Mouse (Mus musculus) forebrain, postnatal 0 days (tissue): ENCODE measurements at regions not wholly inside any gene's neighbourhood (a gene's known extent, or its start where the extent isn't known, plus 50 kb on each side); places are given as distances from the start of the nearest gene placed in this dataset.

Experiments used
- ATAC-seq: fragments of 200-750 bp; cut with Nextera tagmentation; 2 replicates; pipeline ENCODE4 v1.8.0; 2017; ENCODE audit warnings: mild to moderate bottlenecking, moderate library complexity
- DNase-seq: peaks from one replicate; pipeline ENCODE4 v3.0.0-alpha.2; 2015
- H3K27ac ChIP-seq: fragments of 300-500 bp; sonication (generic); 2 replicates; pipeline ENCODE4 v1.5.1; 2014; ENCODE audit warnings: low read depth, mild to moderate bottlenecking, antibody characterized with exemption, low read length, moderate library complexity, mixed read lengths
- H3K27me3 ChIP-seq: fragments of 300-500 bp; sonication (generic); 2 replicates; pipeline ENCODE4 v1.6.1; 2014; ENCODE audit warnings: mild to moderate bottlenecking, low read length, mixed read lengths; ENCODE audit not compliant: insufficient read depth
- H3K36me3 ChIP-seq: fragments of 300-500 bp; sonication (generic); 2 replicates; pipeline ENCODE4 v1.6.1; 2014; ENCODE audit warnings: mild to moderate bottlenecking, moderate library complexity; ENCODE audit not compliant: insufficient read depth
- H3K4me1 ChIP-seq: fragments of 300-500 bp; sonication (generic); 2 replicates; pipeline ENCODE4 v1.6.1; 2014; ENCODE audit warnings: antibody characterized with exemption; ENCODE audit not compliant: insufficient read depth
- H3K4me2 ChIP-seq: fragments of 300-500 bp; sonication (generic); 2 replicates; pipeline ENCODE4 v1.6.1; 2014; ENCODE audit warnings: low read depth, mild to moderate bottlenecking, moderate library complexity
- H3K4me3 ChIP-seq: fragments of 300-500 bp; sonication (generic); 2 replicates; pipeline ENCODE4 v1.5.1; 2014; ENCODE audit warnings: low read depth, low read length, mixed read lengths
- H3K9ac ChIP-seq: fragments of 300-500 bp; sonication (generic); 2 replicates; pipeline ENCODE4 v1.6.1; 2014; ENCODE audit warnings: mild to moderate bottlenecking
- H3K9me3 ChIP-seq: fragments of 300-500 bp; sonication (generic); 2 replicates; pipeline ENCODE4 v1.6.1; 2016; ENCODE audit warnings: low read length
- CTCF ChIP-seq: sonication (generic); IDR thresholded peaks from 2 replicates; pipeline ENCODE4 v1.5.1; 2016; ENCODE audit warnings: antibody characterized with exemption, control low read depth, low read depth
- WGBS: fragments of 180-500 bp; shearing (Covaris S2); extraction: QIAGEN DNeasy Blood & Tissue Kit; methylation state at CpG from one replicate; pipeline ENCODE4 v1.1.7; 2014; 5-methylcytosine and 5-hydroxymethylcytosine counted together

DNA sequence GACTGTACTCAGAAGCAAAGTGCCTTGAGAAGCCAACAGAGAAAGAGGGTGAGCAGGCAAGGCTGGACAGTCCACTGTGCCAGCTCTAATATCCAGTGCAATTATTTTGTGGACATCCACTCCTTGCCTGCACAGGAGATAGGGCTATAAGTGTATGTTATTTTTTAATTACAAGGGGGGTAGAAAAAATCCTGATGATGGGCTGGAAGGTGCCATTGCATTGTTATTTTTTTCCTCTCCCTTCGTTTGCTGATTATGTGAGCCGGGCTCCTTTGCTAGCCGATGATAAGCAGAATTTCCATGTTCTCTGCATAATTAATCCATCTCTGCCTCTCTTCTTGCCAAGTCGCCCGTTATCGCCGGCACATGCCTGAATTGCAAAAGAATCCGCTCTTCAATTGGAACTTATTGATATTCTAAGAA, 399.3 kb downstream of the 9330182O14Rik start:
- ATAC-seq: peak; percentile 43; the same call in 1 of the 2 replicates
- H3K9ac ChIP-seq: peak overlapping the region; percentile 43; the same call in 1 of the 2 replicates
- no peak for DNase-seq

DNA sequence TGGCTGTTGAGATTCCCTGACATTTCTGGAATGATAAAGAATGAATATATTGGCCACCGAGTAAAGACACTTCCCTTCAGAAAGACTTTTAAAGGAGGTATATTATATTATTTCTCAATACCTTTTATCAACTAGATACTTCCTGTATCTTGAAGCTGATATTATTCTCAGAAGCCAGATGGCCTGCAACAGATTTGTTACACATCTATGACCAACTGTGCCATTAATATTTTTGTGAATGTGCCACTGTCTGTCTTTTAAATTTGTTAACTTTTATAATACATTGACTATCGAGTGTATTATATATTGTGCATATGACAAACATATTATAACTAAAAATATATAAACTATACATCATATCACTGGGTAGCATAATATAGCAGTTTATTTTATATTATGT, 427.5 kb downstream of the 9330182O14Rik start:
- ATAC-seq (no peak), DNase-seq (no peak)
- Histone ChIP-seq H3K36me3 (no peaks in the 10 kb centered on the region), H3K9ac (no peak overlapping the region), H3K4me1 (no peaks in the 10 kb centered on the region), H3K27ac (no peak overlapping the region), H3K4me3 (no peak overlapping the region), H3K9me3 (no peaks in the 10 kb centered on the region), H3K27me3 (no peaks in the 10 kb centered on the region), H3K4me2 (no peak overlapping the region)
- TF ChIP-seq CTCF: no peak
- 74% methylated on average over 2 of the region's 2 CpGs for WGBS

More for the DNA sequence above, 399.3 kb downstream of the 9330182O14Rik start:
- WGBS: 10% methylated on average over 8 of the region's 8 CpGs
- Histone ChIP-seq H3K27me3 (no peaks in the 10 kb centered on the region), H3K4me3 (peak overlapping the region; percentile 32), H3K27ac (peak overlapping the region; percentile 45; the same call in 1 of the 2 replicates), H3K4me2 (peak overlapping the region; percentile 52), H3K9me3 (no peaks in the 10 kb centered on the region), H3K4me1 (peaks cover 4% of the 10 kb centered on the region; the same call in 1 of the 2 replicates), H3K36me3 (no peaks in the 10 kb centered on the region)
- no peak for TF ChIP-seq CTCF

DNA sequence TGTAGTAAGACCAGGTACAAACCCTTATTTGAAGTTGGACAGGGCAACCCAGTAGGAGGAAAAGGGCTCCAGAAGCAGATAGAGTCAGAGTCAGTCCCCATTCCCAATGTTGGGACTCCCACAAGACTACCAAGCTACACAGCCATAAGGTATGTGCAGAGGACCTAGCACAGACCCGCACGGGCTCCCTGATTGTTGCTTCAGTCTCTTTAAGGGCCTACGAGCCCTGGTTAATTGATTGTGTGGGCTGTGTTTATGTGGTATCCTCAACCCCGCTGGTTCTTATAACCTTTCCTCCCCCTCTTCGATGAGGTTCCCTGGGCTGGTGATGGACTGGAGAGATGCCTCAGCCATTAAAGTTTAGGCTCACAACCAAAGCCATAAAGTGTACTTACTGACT, 431.6 kb downstream of the 9330182O14Rik start:
- no peak for TF ChIP-seq CTCF
- no peaks in the 10 kb centered on the region for H3K36me3 ChIP-seq
- no peaks in the 10 kb centered on the region for H3K9me3 ChIP-seq
- H3K9ac ChIP-seq: no peak overlapping the region
- no peaks in the 10 kb centered on the region for H3K27me3 ChIP-seq
- DNase-seq: no peak
- ATAC-seq: no peak
- no peak overlapping the region for H3K4me2 ChIP-seq
- H3K4me3 ChIP-seq: no peak overlapping the region
- H3K27ac ChIP-seq: no peak overlapping the region
- H3K4me1 ChIP-seq: no peaks in the 10 kb centered on the region
- WGBS: 77% methylated on average over 5 of the region's 5 CpGs

DNA sequence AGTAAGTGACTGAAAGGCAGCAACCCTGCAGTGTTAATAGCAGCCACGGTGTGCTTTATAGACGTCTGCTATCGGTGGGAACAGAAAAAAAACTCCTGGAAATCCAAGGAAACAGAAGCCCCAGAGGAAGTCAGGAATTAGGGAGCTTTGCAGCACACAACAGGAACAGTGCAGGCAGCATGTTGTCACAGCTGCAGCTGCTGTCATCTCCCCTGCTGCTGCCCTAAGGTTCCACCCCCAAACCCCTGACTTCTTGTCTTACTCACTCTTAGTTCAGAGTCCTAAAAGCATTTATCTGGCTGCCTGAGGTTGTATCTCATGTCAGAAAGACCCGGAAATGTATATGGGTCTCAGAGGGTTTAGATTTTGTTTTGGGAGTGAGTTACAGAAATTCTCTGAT, 432.3 kb downstream of the 9330182O14Rik start:
- no peak for DNase-seq
- no peak for ATAC-seq
- WGBS: 26% methylated on average over 4 of the region's 4 CpGs
- Histone ChIP-seq H3K27ac (no peak overlapping the region), H3K27me3 (no peaks in the 10 kb centered on the region), H3K9ac (no peak overlapping the region), H3K4me1 (no peaks in the 10 kb centered on the region), H3K4me2 (no peak overlapping the region), H3K4me3 (no peak overlapping the region), H3K36me3 (no peaks in the 10 kb centered on the region), H3K9me3 (no peaks in the 10 kb centered on the region)
- no peak for TF ChIP-seq CTCF

DNA sequence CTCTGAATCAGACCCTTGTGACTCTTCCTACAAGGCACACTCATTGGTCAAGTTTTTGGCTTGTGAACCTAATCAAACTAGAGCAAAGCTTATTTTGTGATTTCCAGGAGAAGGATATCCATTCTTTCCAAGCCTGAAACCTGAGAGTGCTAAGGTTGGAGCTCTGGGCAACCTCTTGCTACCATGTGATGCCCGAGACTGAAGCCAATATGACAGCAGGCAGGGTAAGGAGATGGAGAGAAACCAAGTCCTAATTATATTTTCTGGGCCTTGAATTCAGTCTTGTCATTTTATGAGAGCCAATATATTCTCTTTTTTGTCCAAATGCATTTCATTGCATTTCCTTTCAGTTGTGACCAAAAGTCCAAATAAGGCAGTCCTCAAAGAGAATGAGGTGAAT, 434.5 kb downstream of the 9330182O14Rik start:
- no peak for TF ChIP-seq CTCF
- H3K4me1 ChIP-seq: no peaks in the 10 kb centered on the region
- no peak overlapping the region for H3K9ac ChIP-seq
- H3K36me3 ChIP-seq: no peaks in the 10 kb centered on the region
- no peaks in the 10 kb centered on the region for H3K9me3 ChIP-seq
- no peak overlapping the region for H3K27ac ChIP-seq
- no peak overlapping the region for H3K4me3 ChIP-seq
- no peak; the same call in 1 of the 2 replicates for ATAC-seq
- 55% methylated on average over 1 of the region's 1 CpGs for WGBS
- H3K4me2 ChIP-seq: no peak overlapping the region
- peak; percentile 39 for DNase-seq
- H3K27me3 ChIP-seq: no peaks in the 10 kb centered on the region
